Mouse (Mus musculus): ENCODE data around the gene Eif4b. TPM values are rescaled to one million over a fixed set of nuclear protein-coding genes. Genes with fewer than 3 reads are reported as not detected.

The Eif4b gene
- polyA plus RNA-seq, 1 experiment from 2014 or later: 98.8 TPM

- H3K27me3 ChIP-seq (ENCODE audit: control insufficient read depth, insufficient read depth, low read length): peaks cover 47% of the 10 kb centered on the region
- H3K4me1 ChIP-seq (ENCODE audit: control insufficient read depth, insufficient read depth, low read length): peaks cover 25% of the 10 kb centered on the region
- H3K4me3 ChIP-seq (replicated peaks; ENCODE audit: low read depth, low read length): 0 out of 2 replicates have a peak overlapping the region, but pooled peaks have one; percentile 7
- H3K4me2 ChIP-seq (ENCODE audit: low read length): peak overlapping the region; percentile 12
- peak overlapping the region; percentile 49; the same call in 1 of the 2 replicates for H3K27ac ChIP-seq (replicated peaks; ENCODE audit: low read depth, low read length)
- ATAC-seq (ENCODE audit: low FRiP score, low TSS enrichment) (no peak), DNase-seq (no peak)
- H3K9me3 ChIP-seq (ENCODE audit: control insufficient read depth, low read length): no peaks in the 10 kb centered on the region
- 7% methylated on average over 14 of the region's 14 CpGs for WGBS
- peak overlapping the region; percentile 20; the same call in 1 of the 2 replicates for H3K9ac ChIP-seq (replicated peaks; ENCODE audit: low read length)
- H3K36me3 ChIP-seq (ENCODE audit: control insufficient read depth, insufficient read depth, low read length): no peaks in the 10 kb centered on the region; the same call in 1 of the 2 replicates
Observed at GRCm38 (mm10) chr15:102103371-102103946, 29.9 kb downstream of the Eif4b start.

DNA sequence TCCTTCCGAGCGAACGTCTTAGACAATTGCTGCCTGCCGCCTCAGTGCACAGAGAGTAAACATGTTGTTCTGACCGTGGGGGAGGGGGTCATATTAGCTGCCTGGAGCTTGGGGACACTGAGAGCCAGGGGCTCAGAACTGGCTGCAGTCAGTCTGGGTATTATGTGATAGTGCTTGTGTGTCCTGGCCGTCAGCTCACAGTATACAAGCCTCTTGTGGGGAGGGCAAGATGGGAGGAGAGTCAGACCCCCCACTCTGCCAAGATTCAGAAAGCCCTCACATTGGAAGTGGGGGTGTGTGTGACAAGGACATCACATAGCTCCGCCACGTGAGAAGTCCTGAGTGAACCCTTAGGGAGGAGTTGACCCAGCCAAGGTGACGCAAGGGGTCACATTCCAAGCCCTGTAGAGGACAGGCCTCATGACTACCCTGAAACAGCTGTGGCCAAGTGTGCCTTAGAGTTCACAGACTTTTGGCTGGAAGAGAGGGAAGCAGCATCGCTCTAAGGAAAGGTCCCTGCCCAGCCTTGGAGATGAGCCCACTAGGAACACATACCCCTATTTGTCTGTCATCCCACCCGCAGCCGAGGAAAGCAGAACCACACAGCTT lies 30.5 kb downstream of the Eif4b start:
- Histone ChIP-seq H3K9ac (replicated peaks; ENCODE audit: low read length) (no peak overlapping the region), H3K9me3 (ENCODE audit: control insufficient read depth, low read length) (no peaks in the 10 kb centered on the region), H3K4me1 (ENCODE audit: control insufficient read depth, insufficient read depth, low read length) (peaks cover 25% of the 10 kb centered on the region), H3K27me3 (ENCODE audit: control insufficient read depth, insufficient read depth, low read length) (peaks cover 47% of the 10 kb centered on the region), H3K36me3 (ENCODE audit: control insufficient read depth, insufficient read depth, low read length) (no peaks in the 10 kb centered on the region), H3K27ac (replicated peaks; ENCODE audit: low read depth, low read length) (no peak overlapping the region), H3K4me3 (replicated peaks; ENCODE audit: low read depth, low read length) (0 out of 2 replicates have a peak overlapping the region, but pooled peaks have one; percentile 7), H3K4me2 (ENCODE audit: low read length) (peak overlapping the region; percentile 12; the same call in 1 of the 2 replicates)
- 34% methylated on average over 12 of the region's 12 CpGs for WGBS
- no peak for ATAC-seq (ENCODE audit: low FRiP score, low TSS enrichment)
- DNase-seq: no peak

DNA sequence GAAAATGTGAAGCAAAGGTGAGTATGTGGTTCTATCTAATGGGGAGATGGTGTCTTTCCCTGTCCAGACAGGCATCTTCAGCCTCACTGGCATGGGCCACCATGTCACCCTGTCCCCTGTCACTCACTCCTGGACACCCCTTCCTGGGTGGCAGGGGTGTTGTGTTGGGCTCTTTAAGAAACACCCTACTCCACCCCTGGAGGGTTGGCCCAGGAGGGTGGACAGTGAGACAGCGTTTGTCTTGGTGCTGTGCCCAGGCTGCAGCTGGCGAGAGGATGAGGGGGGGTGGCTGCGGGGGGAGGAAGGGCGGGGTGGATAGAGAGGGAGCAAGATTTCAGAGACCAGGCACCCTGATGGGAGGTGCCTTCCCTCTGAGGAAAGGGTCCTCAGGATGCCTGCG lies 31.8 kb downstream of the Eif4b start:
- Histone ChIP-seq H3K4me2 (ENCODE audit: low read length) (no peak overlapping the region), H3K4me1 (ENCODE audit: control insufficient read depth, insufficient read depth, low read length) (peaks cover 23% of the 10 kb centered on the region), H3K36me3 (ENCODE audit: control insufficient read depth, insufficient read depth, low read length) (no peaks in the 10 kb centered on the region), H3K4me3 (replicated peaks; ENCODE audit: low read depth, low read length) (no peak overlapping the region), H3K9ac (replicated peaks; ENCODE audit: low read length) (no peak overlapping the region), H3K27ac (replicated peaks; ENCODE audit: low read depth, low read length) (no peak overlapping the region), H3K27me3 (ENCODE audit: control insufficient read depth, insufficient read depth, low read length) (peaks cover 45% of the 10 kb centered on the region), H3K9me3 (ENCODE audit: control insufficient read depth, low read length) (no peaks in the 10 kb centered on the region)
- 62% methylated on average over 5 of the region's 5 CpGs for WGBS
- DNase-seq (no peak), ATAC-seq (ENCODE audit: low FRiP score, low TSS enrichment) (no peak)

DNA sequence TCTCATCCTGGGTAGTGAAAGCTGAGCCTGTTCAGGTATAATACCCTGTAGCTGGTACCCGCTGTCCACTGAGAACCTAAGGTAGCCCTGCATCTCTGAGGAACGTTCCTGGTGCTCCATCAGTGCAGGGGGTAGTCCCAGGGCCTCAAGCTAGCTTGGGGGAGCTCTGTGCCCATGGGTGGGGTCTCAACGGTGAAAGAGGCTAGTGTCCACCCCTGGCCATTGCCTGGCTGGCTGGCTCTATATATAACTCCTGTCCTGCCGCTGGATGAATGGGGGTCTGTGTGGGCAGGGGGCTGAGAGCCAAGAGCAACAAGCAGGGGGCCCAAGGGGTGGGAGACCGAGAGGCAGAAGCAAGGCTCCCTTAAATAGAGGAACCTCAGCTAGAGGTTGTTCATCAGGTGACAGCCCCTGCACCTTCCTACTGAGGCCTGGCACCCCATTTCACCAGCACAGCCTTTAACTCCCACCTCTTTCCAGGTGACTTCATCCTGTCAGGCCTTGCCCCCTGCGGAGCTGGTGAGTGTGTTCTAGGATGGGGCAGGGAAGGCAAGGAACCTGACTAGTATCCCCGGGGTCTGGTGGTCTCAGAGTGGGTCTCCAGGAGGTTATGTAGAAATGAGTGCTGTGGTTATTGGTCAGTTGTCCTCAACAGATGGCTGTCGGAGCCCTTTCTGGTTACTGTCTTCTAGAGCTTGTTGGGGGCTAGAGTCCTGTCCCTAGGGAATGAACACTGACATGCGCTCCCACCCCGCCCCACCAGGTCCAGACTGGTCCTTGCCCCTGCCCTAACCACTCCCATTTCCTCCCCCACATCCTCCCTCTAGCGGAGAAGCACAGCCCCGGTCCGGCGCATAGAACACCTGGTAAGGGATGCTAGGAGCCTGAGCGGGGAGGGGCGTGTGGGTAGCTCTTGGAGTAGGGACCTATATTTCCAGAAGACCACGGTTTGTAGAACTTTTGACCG lies 32.5 kb downstream of the Eif4b start:
- no peaks in the 10 kb centered on the region for H3K36me3 ChIP-seq (ENCODE audit: control insufficient read depth, insufficient read depth, low read length)
- WGBS: 30% methylated on average over 18 of the region's 18 CpGs
- no peak overlapping the region for H3K27ac ChIP-seq (replicated peaks; ENCODE audit: low read depth, low read length)
- H3K27me3 ChIP-seq (ENCODE audit: control insufficient read depth, insufficient read depth, low read length): peaks cover 41% of the 10 kb centered on the region
- H3K9me3 ChIP-seq (ENCODE audit: control insufficient read depth, low read length): no peaks in the 10 kb centered on the region
- DNase-seq (no peak), ATAC-seq (ENCODE audit: low FRiP score, low TSS enrichment) (no peak)
- no peak overlapping the region for H3K4me3 ChIP-seq (replicated peaks; ENCODE audit: low read depth, low read length)
- H3K4me1 ChIP-seq (ENCODE audit: control insufficient read depth, insufficient read depth, low read length): peaks cover 18% of the 10 kb centered on the region
- H3K9ac ChIP-seq (replicated peaks; ENCODE audit: low read length): no peak overlapping the region
- peak overlapping the region; percentile 55; the same call in 1 of the 2 replicates for H3K4me2 ChIP-seq (ENCODE audit: low read length)

- Histone ChIP-seq H3K27ac (replicated peaks; ENCODE audit: low read depth, low read length) (no peak overlapping the region), H3K9me3 (ENCODE audit: control insufficient read depth, low read length) (no peaks in the 10 kb centered on the region), H3K4me1 (ENCODE audit: control insufficient read depth, insufficient read depth, low read length) (peaks cover 18% of the 10 kb centered on the region), H3K9ac (replicated peaks; ENCODE audit: low read length) (peak overlapping the region; percentile 21), H3K27me3 (ENCODE audit: control insufficient read depth, insufficient read depth, low read length) (peaks cover 35% of the 10 kb centered on the region), H3K36me3 (ENCODE audit: control insufficient read depth, insufficient read depth, low read length) (no peaks in the 10 kb centered on the region), H3K4me3 (replicated peaks; ENCODE audit: low read depth, low read length) (peak overlapping the region; percentile 29), H3K4me2 (ENCODE audit: low read length) (peak overlapping the region; percentile 55)
- peak; percentile 41 for DNase-seq
- ATAC-seq (ENCODE audit: low FRiP score, low TSS enrichment): no peak
- 2% methylated on average over 38 of the region's 38 CpGs for WGBS
Observed at GRCm38 (mm10) chr15:102106754-102107456, 33.3 kb downstream of the Eif4b start.

DNA sequence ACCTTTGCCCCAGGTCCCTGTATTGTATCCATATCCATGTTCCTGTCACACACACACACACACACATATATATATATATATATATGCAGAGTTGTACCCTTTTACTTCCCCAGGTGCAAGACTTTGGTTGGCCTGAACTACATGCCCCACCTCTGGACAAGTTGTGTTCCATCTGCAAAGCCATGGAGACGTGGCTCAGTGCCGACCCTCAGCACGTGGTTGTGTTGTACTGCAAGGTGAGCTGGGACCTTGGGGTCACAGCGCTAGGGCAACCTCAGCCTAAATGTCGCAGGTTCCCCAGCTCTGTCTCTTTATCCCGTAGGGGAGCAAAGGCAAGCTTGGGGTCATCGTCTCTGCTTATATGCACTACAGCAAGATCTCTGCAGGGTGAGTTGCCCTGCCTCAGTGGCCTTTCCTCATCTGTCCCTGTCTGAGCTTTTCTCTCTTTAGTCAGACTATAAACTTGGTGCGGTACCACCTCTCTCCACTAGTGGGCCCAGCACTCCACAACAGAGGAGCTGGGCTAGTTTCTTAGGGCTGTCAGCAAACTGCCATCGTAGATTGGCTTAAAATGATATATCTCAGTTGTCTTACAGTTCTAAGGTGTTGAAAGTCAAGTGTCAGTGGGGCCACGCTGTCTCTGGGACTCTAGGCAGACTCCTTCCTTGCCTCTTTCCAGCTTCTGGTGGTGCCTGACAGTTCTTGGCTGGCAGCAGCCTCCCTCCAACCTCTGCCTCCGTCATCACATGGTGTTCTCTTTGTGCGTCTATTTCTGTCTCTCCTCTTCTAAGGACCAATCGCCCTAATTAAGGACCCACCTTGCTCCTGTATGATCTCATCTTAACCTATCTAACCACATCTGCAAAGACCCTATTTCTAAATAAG lies 34.4 kb downstream of the Eif4b start:
- Histone ChIP-seq H3K36me3 (ENCODE audit: control insufficient read depth, insufficient read depth, low read length) (no peaks in the 10 kb centered on the region), H3K4me1 (ENCODE audit: control insufficient read depth, insufficient read depth, low read length) (peaks cover 16% of the 10 kb centered on the region), H3K4me3 (replicated peaks; ENCODE audit: low read depth, low read length) (peak overlapping the region; percentile 29; the same call in 1 of the 2 replicates), H3K27me3 (ENCODE audit: control insufficient read depth, insufficient read depth, low read length) (peaks cover 31% of the 10 kb centered on the region), H3K27ac (replicated peaks; ENCODE audit: low read depth, low read length) (no peak overlapping the region), H3K4me2 (ENCODE audit: low read length) (peak overlapping the region; percentile 55; the same call in 1 of the 2 replicates), H3K9me3 (ENCODE audit: control insufficient read depth, low read length) (no peaks in the 10 kb centered on the region), H3K9ac (replicated peaks; ENCODE audit: low read length) (no peak overlapping the region)
- 33% methylated on average over 13 of the region's 13 CpGs for WGBS
- ATAC-seq (ENCODE audit: low FRiP score, low TSS enrichment): no peak; the same call in 1 of the 2 replicates
- peak; percentile 85 for DNase-seq

- H3K4me2 ChIP-seq (ENCODE audit: low read length): no peak overlapping the region
- no peak overlapping the region for H3K9ac ChIP-seq (replicated peaks; ENCODE audit: low read length)
- ATAC-seq (ENCODE audit: low FRiP score, low TSS enrichment): no peak
- H3K9me3 ChIP-seq (ENCODE audit: control insufficient read depth, low read length): no peaks in the 10 kb centered on the region
- 47% methylated on average over 18 of the region's 18 CpGs for WGBS
- no peak overlapping the region for H3K4me3 ChIP-seq (replicated peaks; ENCODE audit: low read depth, low read length)
- peaks cover 30% of the 10 kb centered on the region for H3K27me3 ChIP-seq (ENCODE audit: control insufficient read depth, insufficient read depth, low read length)
- DNase-seq: peak; percentile 83
- H3K4me1 ChIP-seq (ENCODE audit: control insufficient read depth, insufficient read depth, low read length): peaks cover 10% of the 10 kb centered on the region
- H3K27ac ChIP-seq (replicated peaks; ENCODE audit: low read depth, low read length): no peak overlapping the region
- H3K36me3 ChIP-seq (ENCODE audit: control insufficient read depth, insufficient read depth, low read length): no peaks in the 10 kb centered on the region
Observed at GRCm38 (mm10) chr15:102108651-102109525, 35.3 kb downstream of the Eif4b start.

All from midbrain, embryonic 14.5 days (tissue).